Mouse (Mus musculus) adrenal gland, adult 8-10 months (tissue): Measurements from ENCODE around the gene Ercc6l2. TPM values are rescaled to one million over a fixed set of nuclear protein-coding genes. Genes with fewer than 3 reads are reported as not detected.
A peak's percentile ranks its signal among the peaks of the same experiment; 100 is the strongest.

ENCODE experiments used
- DNase-seq: peaks from one replicate; pipeline ENCODE4 v3.0.0; 2022
- total RNA-seq, 4 experiments: library from RNA; stranded (reverse); gene quantifications; 2 replicates each; pipeline ENCODE4 v1.2.4; 2022

Ercc6l2 gene
- 10 to 100 TPM; 30.7 to 51.3 (median 37.4) TPM for total RNA-seq

- peak; percentile 99 for DNase-seq
Observed at GRCm38 (mm10) chr13:63814746-63815681, at the start of gene Ercc6l2. Gene Ercc6l2 (plus strand): TSS chr13:63815240.

GRCm38 (mm10) chr13:63766065-63766464, 49.0 kb upstream of the Ercc6l2 start:
- DNase-seq, result no peak

GRCm38 (mm10) chr13:63771009-63771408, 44.0 kb upstream of the Ercc6l2 start:
- no peak for DNase-seq

GRCm38 (mm10) chr13:63778925-63779324, 36.1 kb upstream of the Ercc6l2 start:
- DNase-seq, result no peak

- no peak for DNase-seq
Observed at GRCm38 (mm10) chr13:63779376-63780291, 35.4 kb upstream of the Ercc6l2 start.

GRCm38 (mm10) chr13:63792234-63792831, 22.7 kb upstream of the Ercc6l2 start:
- no peak for DNase-seq

GRCm38 (mm10) chr13:63793345-63794308, 21.4 kb upstream of the Ercc6l2 start:
- no peak for DNase-seq

- DNase-seq, result no peak
Observed at GRCm38 (mm10) chr13:63798677-63799076, 16.4 kb upstream of the Ercc6l2 start.

GRCm38 (mm10) chr13:63799940-63800339, 15.1 kb upstream of the Ercc6l2 start:
- DNase-seq, result no peak

- DNase-seq, result no peak
Observed at GRCm38 (mm10) chr13:63801289-63801688, 13.8 kb upstream of the Ercc6l2 start.

GRCm38 (mm10) chr13:63807233-63807632, 7.8 kb upstream of the Ercc6l2 start:
- DNase-seq, result no peak

- DNase-seq, result no peak
Observed at GRCm38 (mm10) chr13:63807979-63808378, 7.1 kb upstream of the Ercc6l2 start.

- DNase-seq, result no peak
Observed at GRCm38 (mm10) chr13:63811477-63811876, 3.6 kb upstream of the Ercc6l2 start.

GRCm38 (mm10) chr13:63815931-63816330, 891 bp downstream of the Ercc6l2 start:
- DNase-seq, result no peak

GRCm38 (mm10) chr13:63845758-63846157, 30.7 kb downstream of the Ercc6l2 start:
- DNase-seq, result no peak

- DNase-seq, result no peak
Observed at GRCm38 (mm10) chr13:63850308-63851011, 35.4 kb downstream of the Ercc6l2 start.

- DNase-seq, result no peak
Observed at GRCm38 (mm10) chr13:63872585-63873282, 57.7 kb downstream of the Ercc6l2 start.

GRCm38 (mm10) chr13:63877138-63877537, 62.1 kb downstream of the Ercc6l2 start:
- DNase-seq, result no peak

GRCm38 (mm10) chr13:63879105-63879863, 64.2 kb downstream of the Ercc6l2 start:
- DNase-seq, result no peak

GRCm38 (mm10) chr13:63879864-63880141, 64.8 kb downstream of the Ercc6l2 start:
- no peak for DNase-seq
